Mouse (Mus musculus) adrenal gland, postnatal 0 days (tissue): ENCODE results near the gene Slc25a31. TPM values are rescaled to one million over a fixed set of nuclear protein-coding genes. Genes with fewer than 3 reads are reported as not detected.

Source experiments
- polyA plus RNA-seq: library from polyadenylated mRNA; unstranded; fragments of >200 nt; fragmentation: Nextera tagmentation; extraction: Ambion mirVana; gene quantifications from 2 replicates; pipeline ENCODE4 v1.2.1, GENCODE M21; 2015

The Slc25a31 gene
- 0.39 TPM in 1 of 2 replicates, not detected in the other for polyA plus RNA-seq

DNA sequence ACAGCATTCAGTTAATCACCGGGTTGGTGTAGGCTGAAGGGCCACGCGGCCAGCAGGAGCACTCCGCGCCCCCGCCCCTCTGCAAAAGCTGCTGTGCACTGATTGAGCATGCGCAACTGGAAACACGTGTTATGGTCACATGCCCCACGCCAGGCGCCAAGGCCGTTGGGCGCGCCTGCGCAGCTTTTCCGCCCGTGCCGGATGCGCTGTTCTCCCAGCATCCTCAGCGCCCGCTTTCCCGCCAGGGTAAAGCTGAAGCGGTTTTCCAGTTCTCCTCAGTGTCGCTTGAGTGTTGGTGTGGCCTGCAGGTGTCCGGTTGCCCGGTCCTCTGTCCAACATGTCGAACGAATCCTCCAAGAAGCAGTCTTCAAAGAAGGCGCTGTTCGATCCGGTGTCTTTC is at the start of gene Slc25a31:
Slc25a31 (plus strand) TSS at position 201 of the 400 bp plus-strand sequence.

DNA sequence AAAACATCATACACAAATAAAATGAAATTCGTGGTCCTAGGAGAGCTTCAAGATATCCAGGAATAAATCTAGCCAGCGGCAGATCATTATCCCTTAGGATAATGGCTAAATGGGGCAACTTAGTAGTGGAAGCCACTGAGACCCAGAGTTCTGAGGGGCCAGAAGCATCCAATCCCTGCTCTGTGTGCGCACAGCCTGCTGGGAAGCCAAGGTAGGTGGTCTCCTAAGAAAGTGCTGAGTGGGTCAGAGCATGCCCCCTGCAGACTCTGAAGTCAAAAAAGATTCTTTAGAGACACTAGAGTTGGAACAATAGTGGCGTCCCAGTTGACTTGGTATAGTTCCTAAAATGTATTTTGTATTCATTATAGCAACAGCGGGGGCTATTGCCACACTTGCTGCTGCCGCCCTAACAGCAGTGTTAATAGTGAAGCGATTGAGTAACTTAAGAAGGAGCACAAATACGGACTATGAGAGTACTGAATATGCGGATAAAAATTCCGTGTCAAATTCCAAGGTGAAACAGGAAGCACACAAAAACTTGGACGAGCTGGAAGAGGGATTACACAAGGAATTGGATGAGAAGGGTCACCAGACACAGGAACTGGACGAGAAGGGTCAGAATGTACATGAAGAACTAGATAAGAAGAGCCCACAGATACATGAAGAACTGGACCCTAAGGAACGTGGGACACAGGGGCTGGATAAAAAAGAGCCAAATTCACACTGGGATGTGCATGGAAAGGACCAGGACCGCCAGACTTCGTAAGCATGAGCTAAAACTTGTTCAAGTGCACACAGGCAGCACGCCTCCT is 35.6 kb downstream of the Slc25a31 start, which contains the start of gene Hspa4l:
Hspa4l (plus strand) TSS at position 472 of the 812 bp plus-strand sequence.

Other genes starting within 250 kb of the Slc25a31 start
- gene Intu, start 177.6 kb upstream of the Slc25a31 start, polyA plus RNA-seq: 0.71 and 1.6 TPM in 2 replicates
- 14.0 and 15.9 TPM in 2 replicates for gene Hspa4l, start 35.6 kb downstream of the Slc25a31 start, polyA plus RNA-seq
- 15.3 and 17.1 TPM in 2 replicates for gene Plk4, start 91.2 kb downstream of the Slc25a31 start, polyA plus RNA-seq
- 7.7 and 8.1 TPM in 2 replicates for gene Mfsd8, start 138.0 kb downstream of the Slc25a31 start, polyA plus RNA-seq
- 4.7 and 6.6 TPM in 2 replicates for gene Abhd18, start 138.1 kb downstream of the Slc25a31 start, polyA plus RNA-seq
- gene 1700034I23Rik, start 193.7 kb downstream of the Slc25a31 start, polyA plus RNA-seq: 0.11 TPM in 2 replicates
- gene Larp1b, start 241.0 kb downstream of the Slc25a31 start, polyA plus RNA-seq: 4.5 and 7.4 TPM in 2 replicates